In the genomic region with DNA sequence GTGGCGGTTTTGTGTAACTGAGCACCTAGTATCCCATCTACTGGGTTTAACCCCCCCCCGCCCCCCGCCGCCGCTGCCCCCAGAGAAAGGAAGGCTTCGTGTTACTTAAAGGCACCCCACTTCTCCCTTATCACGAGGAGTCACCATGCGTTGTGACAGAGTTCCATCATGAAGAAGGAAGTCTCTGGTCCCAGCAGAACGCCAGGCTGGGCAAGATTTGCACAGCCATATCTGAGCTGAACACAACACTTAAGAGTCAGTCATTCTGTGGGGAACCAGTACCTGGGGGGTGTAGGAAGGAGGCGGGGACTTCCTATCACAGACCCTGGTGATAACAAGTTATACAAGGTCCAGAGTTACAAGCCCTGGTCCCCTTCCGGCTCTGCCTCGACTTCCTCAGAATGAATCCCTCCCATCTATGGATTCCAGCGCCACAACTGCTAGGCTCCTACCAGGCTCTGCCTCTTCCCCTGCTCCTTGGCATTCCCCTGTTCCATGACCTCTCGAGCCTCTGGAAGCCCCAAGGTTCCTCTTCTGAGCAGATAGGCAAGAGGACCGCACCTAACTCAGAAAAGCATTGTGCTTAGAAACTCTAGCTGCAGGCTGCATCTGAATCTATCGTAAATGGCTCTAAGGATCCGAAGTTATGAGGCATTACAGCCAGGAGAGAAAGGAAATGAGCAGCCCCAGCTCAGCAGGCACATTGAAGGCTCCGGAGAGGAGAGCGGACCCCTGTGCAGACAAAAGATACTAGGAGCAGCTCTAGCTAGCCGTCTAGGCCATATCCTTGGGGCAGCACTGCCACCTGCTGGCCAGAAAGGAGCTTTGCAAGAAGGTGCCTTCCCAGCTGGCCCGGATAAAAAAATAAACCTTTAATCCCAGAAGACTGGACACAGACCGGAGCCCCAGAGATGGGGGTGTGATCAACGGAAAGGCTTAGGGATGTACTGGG, we compare ENCODE assay signal across 9 mouse cellular contexts. TPM values are rescaled to one million over a fixed set of nuclear protein-coding genes. Genes with fewer than 3 reads are reported as not detected.
A peak's percentile ranks its signal among the peaks of the same experiment; 100 is the strongest.
DNase-seq lines count a peak whose midpoint lies in the region; ATAC-seq lines count a peak whose summit lies in the region.
"Had no signal": no experiment of that assay in that cellular context is flagged by ENCODE, and none has a peak within 500 bp of the region (broad histone marks: within the 10 kb centered on the region; RNA-seq: fewer than 3 reads in every experiment).

No protein-coding gene starts in this region.

- peaks cover 4% of the 10 kb centered on the region; the same call in 1 of the 2 replicates for H3K4me1 ChIP-seq in forebrain, embryonic 16.5 days (replicated peaks; ENCODE audit: control insufficient read depth, insufficient read depth, low read length)
- H3K4me1 ChIP-seq in hindbrain, embryonic 10.5 days (replicated peaks): peaks cover 8% of the 10 kb centered on the region; the same call in 1 of the 2 replicates

- peak; percentile 73 for DNase-seq in NIH3T3 (ENCODE audit: low read depth)
- peak; percentile 8 for DNase-seq in cerebellum, adult 11-12 months
- DNase-seq in hindbrain, embryonic 10.5 days (ENCODE audit: low spot score): peak; percentile 80
- peak; percentile 79 to 84 for DNase-seq in layer of hippocampus, postnatal 10 days (ENCODE audit: low spot score in 2 of 2)
- DNase-seq in lung, postnatal 25 days (ENCODE audit: low spot score): peak; percentile 34
- DNase-seq in retina, postnatal 7 days (ENCODE audit: low read depth, low spot score): peak; percentile 83
- DNase-seq in urinary bladder, postnatal 36 days (ENCODE audit: low spot score in 2 of 2): peak; percentile 37 to 48

- H3K36me3 ChIP-seq in forebrain, embryonic 16.5 days (ENCODE audit: control insufficient read depth, insufficient read depth): no peaks in the 10 kb centered on the region
- no peaks in the 10 kb centered on the region for H3K36me3 ChIP-seq in hindbrain, embryonic 10.5 days

- no peak overlapping the region for H3K27ac ChIP-seq in forebrain, embryonic 16.5 days (ENCODE audit: low read length)
- peak overlapping the region; percentile 77 for H3K27ac ChIP-seq in hindbrain, embryonic 10.5 days

- H3K27me3 ChIP-seq in forebrain, embryonic 16.5 days (replicated peaks; ENCODE audit: control insufficient read depth, insufficient read depth, low read length): no peaks in the 10 kb centered on the region
- H3K27me3 ChIP-seq in hindbrain, embryonic 10.5 days (ENCODE audit: insufficient read depth, poor library complexity, severe bottlenecking): no peaks in the 10 kb centered on the region

- no peaks in the 10 kb centered on the region for H3K9me3 ChIP-seq in forebrain, embryonic 16.5 days (ENCODE audit: control insufficient read depth, low read length)
- 0 out of 2 replicates have a peak, but pooled peaks cover 6% of the 10 kb centered on the region for H3K9me3 ChIP-seq in hindbrain, embryonic 10.5 days

- ATAC-seq in forebrain, embryonic 16.5 days: peak; percentile 93

- no peak overlapping the region for H3K4me3 ChIP-seq in forebrain, embryonic 16.5 days (replicated peaks; ENCODE audit: low read length)
- no peak overlapping the region for H3K4me3 ChIP-seq in hindbrain, embryonic 10.5 days
- H3K4me3 ChIP-seq: myocyte had no signal

- H3K9ac ChIP-seq in forebrain, embryonic 16.5 days (replicated peaks; ENCODE audit: low read depth, low read length): peak overlapping the region; percentile 54

- 59% methylated on average over 23 of the region's 23 CpGs for WGBS in forebrain, embryonic 16.5 days
- WGBS in hindbrain, embryonic 10.5 days: 56% methylated on average over 23 of the region's 23 CpGs

- peak overlapping the region; percentile 17; the same call in 1 of the 2 replicates for H3K4me2 ChIP-seq in forebrain, embryonic 16.5 days (ENCODE audit: low read length)

RNA-seq across cellular contexts. Expression of gene Fam114a2, which starts 51.0 kb away (rescaled TPM):
- 111 TPM in 2 replicates for polyA plus RNA-seq in forebrain, embryonic 16.5 days (2015; fragmentation: Nextera tagmentation; extraction: Ambion mirVana)
- polyA plus RNA-seq in hindbrain, embryonic 10.5 days (2016; fragmentation: Nextera tagmentation; extraction: Ambion mirVana): 70.3 and 70.5 TPM in 2 replicates
- total RNA-seq in layer of hippocampus, postnatal 10 days (2021): 10 to 100 TPM; 32.5 to 34.5 TPM

RNA-seq across cellular contexts. Expression of gene Mfap3, which starts 51.0 kb away (rescaled TPM):
- polyA plus RNA-seq in forebrain, embryonic 16.5 days (2015; fragmentation: Nextera tagmentation; extraction: Ambion mirVana): 63.8 and 72.7 TPM in 2 replicates
- polyA plus RNA-seq in hindbrain, embryonic 10.5 days (2016; fragmentation: Nextera tagmentation; extraction: Ambion mirVana): 49.5 and 50.1 TPM in 2 replicates
- 10 to 100 TPM; 33.9 to 36.8 TPM for total RNA-seq in layer of hippocampus, postnatal 10 days (2021)

Comparison
In these comparisons a context has a peak if more than half of its experiments do, and no peak if none do; other contexts are left out.
1. DNase-seq: peak in every context shown above with its lines; median percentile 83 in retina, postnatal 7 days; 82 in layer of hippocampus, postnatal 10 days; 80 in hindbrain, embryonic 10.5 days; 73 in NIH3T3; 42 in urinary bladder, postnatal 36 days; 34 in lung, postnatal 25 days; 8 in cerebellum, adult 11-12 months.